Mouse (Mus musculus) lung, embryonic 14.5 days (tissue): Measurements from ENCODE around the gene Arsb. TPM values are rescaled to one million over a fixed set of nuclear protein-coding genes. Genes with fewer than 3 reads are reported as not detected.
A peak's percentile ranks its signal among the peaks of the same experiment; 100 is the strongest.

ENCODE experiments used
- ATAC-seq: fragments of 200-750 bp; cut with Nextera tagmentation; 2 replicates; pipeline ENCODE4 v1.8.0; 2017; ENCODE audit warnings: mild to moderate bottlenecking, moderate TSS enrichment, moderate library complexity; ENCODE audit not compliant: insufficient read depth
- DNase-seq: peaks from one replicate; pipeline ENCODE4 v3.0.0-alpha.2; 2015
- H3K27ac ChIP-seq: fragments of 300-500 bp; sonication (generic); 2 replicates; pipeline ENCODE4 v1.5.1; 2014; ENCODE audit warnings: low read depth, mild to moderate bottlenecking, moderate library complexity
- H3K27me3 ChIP-seq: fragments of 300-500 bp; sonication (generic); 2 replicates; pipeline ENCODE4 v1.6.1; 2014; ENCODE audit warnings: low read length, control low read depth; ENCODE audit not compliant: insufficient read depth
- H3K36me3 ChIP-seq: fragments of 300-500 bp; sonication (generic); 2 replicates; pipeline ENCODE4 v1.6.1; 2014; ENCODE audit warnings: control low read depth; ENCODE audit not compliant: insufficient read depth
- H3K4me1 ChIP-seq: fragments of 300-500 bp; sonication (generic); 2 replicates; pipeline ENCODE4 v1.6.1; 2014; ENCODE audit warnings: antibody characterized with exemption, control low read depth; ENCODE audit not compliant: insufficient read depth
- H3K4me2 ChIP-seq: fragments of 300-500 bp; sonication (generic); 2 replicates; pipeline ENCODE4 v1.6.1; 2014; ENCODE audit warnings: mild to moderate bottlenecking
- H3K4me3 ChIP-seq: fragments of 300-500 bp; sonication (generic); 2 replicates; pipeline ENCODE4 v1.5.1; 2014; ENCODE audit warnings: low read depth, low read length
- H3K9ac ChIP-seq: fragments of 300-500 bp; sonication (generic); 2 replicates; pipeline ENCODE4 v1.6.1; 2014
- H3K9me3 ChIP-seq: fragments of 300-500 bp; sonication (generic); 2 replicates; pipeline ENCODE4 v1.6.1; 2016; ENCODE audit warnings: low read depth, low read length, control low read depth
- CTCF ChIP-seq: IDR thresholded peaks from 2 replicates; pipeline ENCODE4 v1.5.1; 2016; ENCODE audit warnings: antibody characterized with exemption, low read depth
- whole genome bisulfite sequencing: fragments of 180-500 bp; shearing (Covaris S2); extraction: QIAGEN DNeasy Blood & Tissue Kit; methylation state at CpG from one replicate; pipeline ENCODE4 v1.1.7; 2014; 5-methylcytosine and 5-hydroxymethylcytosine counted together
- polyA plus RNA-seq: library from polyadenylated mRNA; unstranded; fragments of >200 nt; fragmentation: Nextera tagmentation; extraction: Ambion mirVana; gene quantifications from 2 replicates; pipeline ENCODE4 v1.2.1, GENCODE M21; 2014

The Arsb gene
- polyA plus RNA-seq, 1 experiment from 2014 or later = 20.3 TPM

GRCm38 (mm10) chr13:93815128-93815527 lies 43.7 kb downstream of the Arsb start:
- H3K4me1 ChIP-seq = no peaks in the 10 kb centered on the region
- H3K9me3 ChIP-seq = peaks cover 4% of the 10 kb centered on the region; the same call in 1 of the 2 replicates
- ATAC-seq (no peak), DNase-seq (no peak)
- H3K36me3 ChIP-seq = no peaks in the 10 kb centered on the region
- no peak overlapping the region for H3K4me2 ChIP-seq
- 77% methylated on average over 11 of the region's 11 CpGs for WGBS
- TF ChIP-seq CTCF = no peak
- no peak overlapping the region for H3K27ac ChIP-seq
- H3K27me3 ChIP-seq = no peaks in the 10 kb centered on the region
- no peak overlapping the region for H3K4me3 ChIP-seq
- H3K9ac ChIP-seq = no peak overlapping the region

GRCm38 (mm10) chr13:93816127-93816526 lies 44.7 kb downstream of the Arsb start:
- no peak for ATAC-seq
- Histone ChIP-seq H3K4me3 (no peak overlapping the region), H3K27ac (no peak overlapping the region), H3K9me3 (peaks cover 4% of the 10 kb centered on the region; the same call in 1 of the 2 replicates), H3K27me3 (no peaks in the 10 kb centered on the region), H3K36me3 (no peaks in the 10 kb centered on the region), H3K9ac (no peak overlapping the region), H3K4me1 (no peaks in the 10 kb centered on the region), H3K4me2 (no peak overlapping the region)
- WGBS = 82% methylated on average over 2 of the region's 2 CpGs
- TF ChIP-seq CTCF = no peak
- DNase-seq = no peak

DNA sequence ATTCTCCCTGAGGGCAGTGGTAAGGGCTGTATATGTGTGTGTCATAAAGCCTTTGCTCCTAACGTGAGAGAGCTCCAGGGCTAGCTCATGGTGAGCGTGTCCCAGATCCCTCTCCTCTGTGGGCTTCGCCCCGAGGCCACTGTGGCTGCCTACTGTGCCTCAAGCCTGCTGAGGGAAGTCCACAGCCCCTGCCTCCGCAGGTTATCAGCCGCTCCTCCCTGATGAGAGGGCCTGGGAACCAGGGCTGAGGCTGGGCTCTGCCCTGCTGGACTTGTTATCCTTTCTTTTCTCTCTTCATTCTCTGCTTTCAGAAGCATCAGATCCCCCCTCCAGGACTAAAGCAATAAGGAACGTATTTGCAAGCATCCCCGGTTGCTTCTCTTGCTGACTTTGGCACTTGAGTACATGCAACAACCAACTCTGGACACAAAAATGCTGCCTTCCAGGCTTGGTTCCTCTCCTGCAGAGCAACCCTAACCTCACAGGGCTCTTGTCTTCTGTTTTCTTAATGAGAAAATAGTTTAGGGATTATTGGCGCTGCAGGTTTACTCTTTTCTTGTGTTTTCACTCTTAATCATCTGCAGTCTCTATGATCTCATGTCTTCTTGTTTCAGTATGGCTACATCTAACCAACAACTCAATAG lies 45.4 kb downstream of the Arsb start:
- Histone ChIP-seq H3K4me1 (no peaks in the 10 kb centered on the region), H3K4me2 (no peak overlapping the region), H3K9me3 (peaks cover 4% of the 10 kb centered on the region; the same call in 1 of the 2 replicates), H3K9ac (no peak overlapping the region), H3K27me3 (no peaks in the 10 kb centered on the region), H3K27ac (no peak overlapping the region), H3K4me3 (no peak overlapping the region), H3K36me3 (no peaks in the 10 kb centered on the region)
- DNase-seq (no peak), ATAC-seq (no peak)
- no peak for TF ChIP-seq CTCF
- 63% methylated on average over 9 of the region's 9 CpGs for WGBS

DNA sequence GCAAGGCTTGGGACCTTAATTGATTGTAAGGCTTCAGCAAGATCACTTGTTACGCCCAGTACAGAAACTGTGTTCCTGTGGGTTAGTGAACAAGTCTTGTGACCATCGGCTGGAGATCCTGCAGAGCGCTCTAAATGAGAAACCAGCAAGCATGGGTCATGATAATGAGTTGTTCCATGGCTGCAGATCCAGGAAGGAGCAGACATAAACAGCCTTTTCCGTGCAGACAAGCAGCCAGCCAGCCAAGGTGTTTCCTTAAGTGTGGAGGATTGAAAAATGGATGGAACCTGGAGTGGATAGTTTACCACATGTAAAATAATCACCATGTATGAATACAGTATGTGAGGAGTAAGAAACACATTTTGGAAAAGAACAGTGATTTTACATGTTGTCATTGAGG lies 48.7 kb downstream of the Arsb start:
- H3K4me2 ChIP-seq = no peak overlapping the region
- WGBS = 74% methylated on average over 4 of the region's 4 CpGs
- TF ChIP-seq CTCF = no peak
- H3K4me3 ChIP-seq = no peak overlapping the region
- H3K27me3 ChIP-seq = no peaks in the 10 kb centered on the region
- no peak overlapping the region for H3K27ac ChIP-seq
- no peaks in the 10 kb centered on the region for H3K4me1 ChIP-seq
- peaks cover 4% of the 10 kb centered on the region; the same call in 1 of the 2 replicates for H3K9me3 ChIP-seq
- DNase-seq (peak; percentile 33), ATAC-seq (no peak)
- no peak overlapping the region for H3K9ac ChIP-seq
- H3K36me3 ChIP-seq = no peaks in the 10 kb centered on the region

DNA sequence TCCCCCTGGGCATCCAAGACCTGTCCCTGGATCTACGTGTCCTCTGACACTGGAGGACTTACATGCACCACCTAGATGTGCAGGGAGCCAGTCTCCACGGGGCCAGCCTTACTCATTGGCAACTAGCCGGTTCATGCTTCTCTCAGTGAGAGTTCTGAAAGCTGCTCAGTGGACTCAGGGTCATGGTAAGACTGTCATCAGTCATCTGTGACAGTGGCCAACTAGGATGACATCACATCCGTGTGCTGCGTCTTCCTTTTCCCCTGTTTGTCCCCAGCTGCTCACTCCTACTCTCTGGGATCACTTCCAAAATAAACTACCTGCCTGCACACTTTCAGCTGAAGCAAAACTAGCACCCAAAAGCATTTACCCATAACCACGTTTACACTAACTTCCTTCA lies 50.6 kb downstream of the Arsb start:
- no peaks in the 10 kb centered on the region for H3K4me1 ChIP-seq
- H3K27me3 ChIP-seq = no peaks in the 10 kb centered on the region
- 32% methylated on average over 6 of the region's 6 CpGs for WGBS
- no peak overlapping the region for H3K4me3 ChIP-seq
- DNase-seq (peak; percentile 53), ATAC-seq (no peak)
- TF ChIP-seq CTCF = no peak
- no peak overlapping the region for H3K4me2 ChIP-seq
- H3K9ac ChIP-seq = no peak overlapping the region
- no peaks in the 10 kb centered on the region for H3K36me3 ChIP-seq
- no peak overlapping the region for H3K27ac ChIP-seq
- peaks cover 4% of the 10 kb centered on the region; the same call in 1 of the 2 replicates for H3K9me3 ChIP-seq

- Histone ChIP-seq H3K4me2 (no peak overlapping the region), H3K4me3 (no peak overlapping the region), H3K9me3 (no peaks in the 10 kb centered on the region), H3K9ac (no peak overlapping the region), H3K27me3 (no peaks in the 10 kb centered on the region), H3K4me1 (peaks cover 4% of the 10 kb centered on the region; the same call in 1 of the 2 replicates), H3K36me3 (no peaks in the 10 kb centered on the region), H3K27ac (no peak overlapping the region)
- no peak for DNase-seq
- TF ChIP-seq CTCF = no peak; the same call in 1 of the 2 replicates
- no peak for ATAC-seq
- 83% methylated on average over 7 of the region's 7 CpGs for WGBS
Measured at GRCm38 (mm10) chr13:93825792-93826558, 54.5 kb downstream of the Arsb start.

- no peaks in the 10 kb centered on the region for H3K27me3 ChIP-seq
- no peak overlapping the region for H3K9ac ChIP-seq
- H3K9me3 ChIP-seq = peaks cover 3% of the 10 kb centered on the region; the same call in 1 of the 2 replicates
- H3K36me3 ChIP-seq = no peaks in the 10 kb centered on the region
- ATAC-seq (no peak), DNase-seq (no peak)
- no peak overlapping the region for H3K27ac ChIP-seq
- H3K4me3 ChIP-seq = no peak overlapping the region
- H3K4me1 ChIP-seq = peaks cover 4% of the 10 kb centered on the region; the same call in 1 of the 2 replicates
- 60% methylated on average over 2 of the region's 2 CpGs for WGBS
- no peak for TF ChIP-seq CTCF
- H3K4me2 ChIP-seq = no peak overlapping the region
Measured at GRCm38 (mm10) chr13:93827745-93828144, 56.3 kb downstream of the Arsb start.
